Mouse (Mus musculus) adrenal gland, adult 8-10 months (tissue): ENCODE measurements around the gene Slc35a2. TPM values are rescaled to one million over a fixed set of nuclear protein-coding genes. Genes with fewer than 3 reads are reported as not detected.
A peak's percentile ranks its signal among the peaks of the same experiment; 100 is the strongest.

ENCODE experiments used
- DNase-seq: peaks from one replicate; pipeline ENCODE4 v3.0.0; 2022
- total RNA-seq, 4 experiments: library from RNA; stranded (reverse); gene quantifications; 2 replicates each; pipeline ENCODE4 v1.2.4; 2022

Gene Slc35a2
- 10 to 100 TPM; 44.4 to 53.4 (median 51.2) TPM for total RNA-seq

GRCm38 (mm10) chrX:7883841-7884567 is at the start of gene Slc35a2:
TSS of gene Slc35a2 (plus strand) at chrX:7884028.
- DNase-seq = peak; percentile 89

DNA sequence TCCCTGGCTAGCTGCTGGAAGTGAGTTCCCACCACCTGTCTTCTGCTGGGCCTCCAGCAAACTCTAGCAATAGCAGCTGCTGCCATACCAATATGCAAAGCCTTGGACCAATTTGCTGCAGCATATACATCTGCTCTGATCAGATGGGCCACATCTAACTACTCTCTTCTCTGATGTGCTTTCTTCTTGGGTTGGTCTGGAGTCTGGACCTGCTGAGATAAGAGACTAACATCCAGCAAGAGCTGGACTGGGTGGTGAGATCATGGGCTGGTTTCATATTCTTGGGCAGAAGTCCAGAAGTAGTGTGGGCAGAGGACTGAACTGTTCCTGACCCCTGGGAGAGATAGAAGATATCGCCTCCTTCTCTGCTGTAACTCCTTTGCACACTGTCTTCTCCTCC is 46.7 kb upstream of the Slc35a2 start:
- no peak for DNase-seq

DNA sequence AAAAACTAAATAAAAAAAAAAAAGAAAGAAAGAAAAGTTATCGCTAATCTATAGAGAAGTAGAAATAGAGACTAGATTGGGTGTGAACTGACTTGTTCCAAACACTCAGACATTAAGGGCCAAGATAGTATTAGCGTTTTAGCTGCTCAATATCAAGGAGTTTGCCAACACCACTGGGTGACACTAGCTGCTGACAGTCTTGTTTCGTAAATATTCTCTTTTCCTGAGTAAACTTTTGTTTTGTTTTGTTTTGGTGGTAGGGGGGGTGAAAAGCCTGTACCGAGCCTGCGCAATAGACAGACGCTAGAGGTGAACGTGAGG is 43.0 kb upstream of the Slc35a2 start:
- DNase-seq = no peak

DNA sequence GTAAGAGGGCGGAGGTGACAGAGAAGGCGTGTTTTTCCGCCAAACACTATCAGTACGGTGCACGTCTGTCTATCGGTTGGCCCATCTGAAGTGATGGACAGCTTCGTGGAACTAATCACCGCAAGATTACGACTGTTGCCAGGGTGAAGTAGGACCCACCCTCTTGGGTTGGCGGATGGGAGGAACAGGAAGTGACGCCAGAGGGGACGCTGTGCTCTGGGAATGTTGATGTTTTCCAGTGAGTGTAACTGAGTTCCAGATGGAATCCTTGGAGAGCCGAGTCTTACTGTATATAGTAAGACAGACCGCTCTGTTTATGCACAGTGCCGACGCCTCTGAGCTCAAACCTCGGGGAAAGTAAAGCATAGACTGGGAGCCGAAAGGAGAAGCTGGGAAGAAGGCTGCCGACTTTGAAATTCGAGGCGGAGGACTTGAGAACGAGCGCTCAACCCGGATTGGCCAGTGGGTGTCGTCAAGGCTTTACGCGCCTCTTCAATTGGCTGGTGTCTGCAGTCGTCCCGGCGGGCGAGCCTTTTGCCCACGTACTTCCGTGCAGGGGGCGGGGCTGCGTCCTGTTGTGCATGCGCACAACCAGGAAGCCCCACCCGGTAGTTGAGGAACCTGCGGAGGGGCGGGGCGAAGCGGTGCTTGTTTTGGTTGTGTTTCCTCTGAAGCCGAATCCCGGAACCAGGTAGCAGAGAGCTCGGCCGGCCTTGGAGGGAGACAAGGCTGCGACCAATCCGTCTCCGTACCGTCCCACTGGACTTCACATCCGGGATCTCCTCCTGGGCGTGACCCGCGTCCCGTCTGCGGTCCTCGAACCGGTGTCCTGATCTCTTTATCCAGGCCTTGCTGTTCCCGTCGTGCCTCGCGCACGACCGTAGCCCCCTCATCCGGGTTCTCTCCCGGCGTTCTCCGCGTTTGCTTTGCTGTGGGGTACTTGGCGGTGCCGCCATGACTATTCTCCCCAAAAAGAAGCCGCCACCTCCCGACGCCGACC is 42.4 kb upstream of the Slc35a2 start, which contains the start of gene Otud5:
Otud5 (plus strand) TSS at position 202 of the 1,000 bp plus-strand sequence.
- peak; percentile 97 for DNase-seq

DNA sequence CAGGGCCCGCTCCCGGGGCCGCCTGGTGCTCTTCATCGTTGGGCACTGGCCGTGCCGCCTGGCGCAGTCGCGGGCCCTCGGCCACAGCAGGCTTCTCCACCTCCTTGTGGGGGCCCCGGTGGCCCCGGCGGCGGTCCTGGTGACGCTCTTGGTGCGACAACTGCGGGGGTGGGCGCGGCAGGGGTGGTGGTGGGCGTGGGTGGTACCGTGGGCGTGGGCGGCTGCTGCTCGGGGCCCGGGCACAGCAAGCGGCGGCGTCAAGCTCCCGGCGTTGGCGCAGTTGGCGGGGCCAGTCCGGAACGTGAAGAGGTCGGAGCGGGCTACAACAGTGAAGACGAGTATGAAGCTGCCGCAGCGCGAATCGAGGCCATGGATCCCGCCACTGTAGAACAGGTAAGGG is 41.5 kb upstream of the Slc35a2 start:
- no peak for DNase-seq

DNA sequence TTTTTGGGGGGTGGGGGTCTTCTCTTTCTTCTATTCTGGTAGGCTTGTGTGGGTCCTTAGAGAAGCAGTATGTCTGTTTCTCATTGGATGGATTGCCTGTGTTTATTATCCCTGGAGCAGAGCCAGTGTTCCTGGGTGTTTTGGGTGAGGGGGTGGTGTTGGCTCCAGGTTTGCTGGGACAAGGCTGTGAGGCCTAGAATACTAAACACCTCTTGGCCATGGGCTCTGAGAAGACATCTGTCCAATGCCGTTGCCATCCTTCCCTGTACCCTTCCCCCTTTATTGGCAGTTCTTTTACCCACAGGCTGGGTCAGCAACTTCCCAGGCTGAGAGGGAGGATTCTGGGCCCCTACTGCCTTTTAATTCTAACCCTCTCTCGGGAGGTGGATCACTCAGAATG is 36.0 kb upstream of the Slc35a2 start:
- DNase-seq = no peak

DNA sequence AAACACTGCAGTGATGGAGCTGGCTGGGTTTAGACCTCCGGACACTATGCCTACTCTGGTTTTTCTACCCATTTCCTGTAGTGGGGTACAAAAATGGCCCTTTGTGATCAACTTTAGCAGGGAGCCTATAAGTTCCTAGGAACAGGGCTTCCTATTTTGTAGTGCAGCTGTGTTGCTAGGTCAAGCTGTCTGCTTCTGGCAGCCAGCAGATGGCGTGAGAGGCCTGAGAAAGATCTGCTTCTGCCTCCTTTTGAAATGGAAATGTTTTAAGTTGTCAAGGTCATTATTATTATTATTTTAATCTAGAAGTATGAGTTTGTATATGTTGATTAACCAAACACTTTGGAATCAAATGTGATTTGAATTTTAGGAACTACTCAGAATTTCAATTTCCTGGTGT is 29.2 kb upstream of the Slc35a2 start:
- DNase-seq = no peak

- DNase-seq = no peak
Observed at GRCm38 (mm10) chrX:7859191-7859753, 24.6 kb upstream of the Slc35a2 start.

DNA sequence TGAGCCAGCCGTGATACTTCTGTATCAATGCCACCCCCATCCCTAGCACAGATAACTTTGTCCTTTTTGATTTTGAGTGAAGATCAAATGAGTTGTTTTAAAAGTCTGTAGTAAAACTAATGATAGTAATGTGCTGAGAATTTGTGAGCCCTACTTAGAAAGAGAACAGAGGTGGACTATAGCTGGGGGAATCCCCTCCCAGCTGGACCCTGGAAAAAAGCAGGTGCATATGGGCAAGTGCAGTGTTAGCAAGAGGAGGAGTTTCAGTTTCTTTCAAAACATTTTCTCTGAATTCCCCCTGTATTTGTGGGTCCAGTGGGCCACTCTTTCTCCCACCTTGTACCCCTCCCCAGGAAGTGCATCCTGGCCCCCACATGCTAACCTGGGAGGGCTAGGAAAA is 20.6 kb upstream of the Slc35a2 start:
- DNase-seq = no peak

DNA sequence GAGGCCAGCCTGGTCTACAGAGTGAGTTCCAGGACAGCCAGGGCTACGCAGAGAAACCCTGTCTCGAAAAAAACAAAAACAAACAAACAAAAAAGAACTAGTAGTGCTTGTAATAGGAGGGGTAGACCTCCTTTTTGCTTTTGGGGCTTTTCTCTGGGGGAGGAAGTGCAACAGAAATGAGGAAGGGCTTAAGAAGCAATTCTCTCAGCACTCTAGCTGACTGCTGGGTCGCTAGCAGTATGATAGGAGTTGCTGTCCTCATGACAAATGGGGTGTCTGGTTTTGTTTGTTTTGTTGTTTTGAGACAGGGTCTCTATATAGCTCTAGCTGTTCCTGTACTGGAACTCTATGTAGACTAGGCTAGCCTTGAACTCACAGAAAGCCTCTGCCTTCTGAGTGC is 19.3 kb upstream of the Slc35a2 start:
- DNase-seq = no peak

GRCm38 (mm10) chrX:7865343-7865742 is 18.5 kb upstream of the Slc35a2 start:
- no peak for DNase-seq

GRCm38 (mm10) chrX:7865786-7866185 is 18.0 kb upstream of the Slc35a2 start:
- no peak for DNase-seq

DNA sequence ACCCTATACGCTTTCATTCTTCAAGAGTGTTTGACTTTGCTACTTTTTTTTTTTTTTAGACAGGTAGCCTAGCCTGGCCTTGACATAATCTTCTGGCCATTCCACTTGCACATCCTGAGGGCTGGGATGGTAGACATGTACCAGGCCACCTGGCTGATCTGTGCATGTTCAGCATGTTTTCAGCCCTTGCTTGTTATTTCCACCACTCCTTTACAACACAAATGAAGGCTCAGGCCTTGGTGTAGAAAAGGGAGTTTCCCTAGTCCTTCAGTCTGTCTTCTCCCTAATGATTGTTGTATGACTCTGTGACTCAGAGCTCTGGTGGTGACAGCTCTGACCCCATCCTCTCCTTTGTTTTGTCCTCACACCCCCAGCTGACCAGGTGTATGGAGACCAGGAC is 16.7 kb upstream of the Slc35a2 start:
- DNase-seq = no peak

GRCm38 (mm10) chrX:7868506-7868905 is 15.3 kb upstream of the Slc35a2 start:
- no peak for DNase-seq

- DNase-seq = no peak
Observed at GRCm38 (mm10) chrX:7869826-7870225, 14.0 kb upstream of the Slc35a2 start.

DNA sequence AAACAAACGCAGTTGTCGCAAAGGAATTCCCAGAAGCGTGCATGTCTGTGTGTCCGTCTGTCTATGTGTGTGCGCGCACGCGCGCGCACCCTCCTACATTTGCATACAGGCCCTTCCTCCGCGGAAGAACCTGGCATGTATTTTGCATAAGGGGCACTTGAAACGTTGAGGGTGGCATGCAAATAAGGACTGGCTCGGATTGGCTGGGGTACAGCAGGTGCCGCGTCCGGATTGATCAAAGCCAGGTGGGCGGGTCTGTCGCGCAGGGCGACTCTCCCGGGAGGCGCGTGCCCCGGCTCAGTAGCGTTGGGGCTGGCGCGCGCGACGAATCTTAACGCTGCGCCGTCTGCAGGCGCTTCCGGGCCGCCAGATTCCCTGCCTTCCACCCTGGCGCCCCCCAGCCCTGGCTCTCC is 5.8 kb upstream of the Slc35a2 start, which contains the start of gene Pim2:
Pim2 (plus strand) TSS at position 256 of the 413 bp plus-strand sequence.
- DNase-seq = peak; percentile 84

- no peak for DNase-seq
Observed at GRCm38 (mm10) chrX:7878495-7878894, 5.3 kb upstream of the Slc35a2 start.

GRCm38 (mm10) chrX:7879819-7880218 is 4.0 kb upstream of the Slc35a2 start:
- DNase-seq = peak; percentile 54

- DNase-seq = no peak
Observed at GRCm38 (mm10) chrX:7898211-7898610, 14.4 kb downstream of the Slc35a2 start.

GRCm38 (mm10) chrX:7898880-7899874 is 15.3 kb downstream of the Slc35a2 start, which contains the start of the genes Pqbp1 and Timm17b:
TSS of gene Pqbp1 (minus strand) at chrX:7899269.
TSS of gene Timm17b (plus strand) at chrX:7899357.
- DNase-seq = peak; percentile 87

GRCm38 (mm10) chrX:7904441-7904840 is 20.6 kb downstream of the Slc35a2 start:
- DNase-seq = no peak

DNA sequence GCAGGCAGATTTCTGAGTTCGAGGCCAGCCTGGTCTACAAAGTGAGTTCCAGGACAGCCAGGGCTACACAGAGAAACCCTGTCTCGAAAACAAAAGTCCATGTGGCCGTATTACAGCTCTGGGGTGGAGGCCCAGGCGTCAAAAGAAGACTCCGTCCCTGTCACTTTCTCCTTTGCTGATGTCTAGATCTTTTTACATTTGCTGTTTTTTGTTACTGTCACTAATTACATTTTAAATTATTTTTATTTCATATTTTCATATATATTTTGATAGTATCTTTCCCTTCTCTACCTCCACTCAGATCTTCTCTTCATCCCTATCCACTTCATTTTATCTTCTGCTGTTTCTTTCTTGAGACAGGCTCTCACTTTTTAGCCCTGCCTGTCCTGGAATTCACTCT is 23.9 kb downstream of the Slc35a2 start, which contains the start of gene Gm10491:
Gm10491 (minus strand) TSS at position 101 of the 400 bp plus-strand sequence.
- DNase-seq = no peak
